Mouse (Mus musculus) midbrain, embryonic 16.5 days (tissue): ENCODE data around the gene Oasl2. TPM values are rescaled to one million over a fixed set of nuclear protein-coding genes. Genes with fewer than 3 reads are reported as not detected.

Experiments used
- microRNA-seq: library from miRNA; unstranded; fragments of <30 nt; microRNA quantifications from one replicate; pipeline ENCODE4, GENCODE M21; 2017
- polyA plus RNA-seq: library from polyadenylated mRNA; unstranded; fragments of >200 nt; fragmentation: Nextera tagmentation; extraction: Ambion mirVana; gene quantifications from 2 replicates; pipeline ENCODE4 v1.2.1, GENCODE M21; 2015

Oasl2 gene
- polyA plus RNA-seq, 1 experiment from 2014 or later = 3.1 TPM

Small RNA genes lying within 50 kb of the gene (microRNA-seq; reads per million reads assigned to microRNA genes)
- gene Mir6240 = 5.5 reads per million, percentile 24 among the genes with 10 or more reads in this experiment

Other genes starting within 250 kb of the Oasl2 start
- gene Trpv4, start 238.5 kb upstream of the Oasl2 start, polyA plus RNA-seq = 1.3 and 1.9 TPM in 2 replicates
- 34.2 and 39.4 TPM in 2 replicates for gene Gltp, start 206.0 kb upstream of the Oasl2 start, polyA plus RNA-seq
- gene Tchp, start 189.2 kb upstream of the Oasl2 start, polyA plus RNA-seq = 16.3 and 17.5 TPM in 2 replicates
- 24.3 and 29.0 TPM in 2 replicates for gene Ankrd13a, start 122.3 kb upstream of the Oasl2 start, polyA plus RNA-seq
- gene Git2, start 121.4 kb upstream of the Oasl2 start, polyA plus RNA-seq = 48.4 and 54.1 TPM in 2 replicates
- gene 1500011B03Rik, start 73.5 kb upstream of the Oasl2 start, polyA plus RNA-seq = 272 and 306 TPM in 2 replicates
- gene 4930519G04Rik, start 43.3 kb upstream of the Oasl2 start, polyA plus RNA-seq = not detected in 2 replicates
- gene Gm9936, start 38.3 kb upstream of the Oasl2 start, polyA plus RNA-seq = 3.1 and 3.7 TPM in 2 replicates
- 0.40 TPM in 1 of 2 replicates, not detected in the other for gene Oasl1, start 26.3 kb downstream of the Oasl2 start, polyA plus RNA-seq
- gene 2210016L21Rik, start 45.2 kb downstream of the Oasl2 start, polyA plus RNA-seq = 117 and 132 TPM in 2 replicates
- gene Hnf1a, start 74.2 kb downstream of the Oasl2 start, polyA plus RNA-seq = 0.05 TPM in 1 of 2 replicates, not detected in the other
- 18.2 and 18.4 TPM in 2 replicates for gene Sppl3, start 114.2 kb downstream of the Oasl2 start, polyA plus RNA-seq
- gene Gm10401, start 201.4 kb downstream of the Oasl2 start, polyA plus RNA-seq = 34.8 and 43.1 TPM in 2 replicates
- gene Acads, start 222.4 kb downstream of the Oasl2 start, polyA plus RNA-seq = 14.2 and 15.8 TPM in 2 replicates
- 27.7 and 30.5 TPM in 2 replicates for gene Unc119b, start 238.0 kb downstream of the Oasl2 start, polyA plus RNA-seq